ENCODE assay signal across 7 mouse cellular contexts in genomic region chr4:116685402-116686061, GRCm38 (mm10). TPM values are rescaled to one million over a fixed set of nuclear protein-coding genes. Genes with fewer than 3 reads are reported as not detected.
DNase-seq lines count a peak whose midpoint lies in the region; ATAC-seq lines count a peak whose summit lies in the region.

Gene Prdx1, plus strand, starts transcription at chr4:116685544.

- DNase-seq in adrenal gland, postnatal 14 days = peak; percentile 99
- DNase-seq in embryonic facial prominence, embryonic 11.5 days (ENCODE audit: low spot score) = peak; percentile 95
- DNase-seq in heart, adult 11 months = peak; percentile 100
- peak; percentile 97 for DNase-seq in kidney, adult 18-20 months
- peak; percentile 98 for DNase-seq in limb, embryonic 11.5 days (ENCODE audit: low spot score)
- DNase-seq in midbrain, embryonic 14.5 days = peak; percentile 92
- DNase-seq in spleen, adult 18-20 months = peak; percentile 90 to 94

- WGBS in embryonic facial prominence, embryonic 11.5 days = under 1% methylated on average over 55 of the region's 56 CpGs
- WGBS in limb, embryonic 11.5 days = under 1% methylated on average over 56 of the region's 56 CpGs
- under 1% methylated on average over 56 of the region's 56 CpGs for WGBS in midbrain, embryonic 14.5 days

- H3K9me3 ChIP-seq in embryonic facial prominence, embryonic 11.5 days (replicated peaks; ENCODE audit: control insufficient read depth, low read length) = no peaks in the 10 kb centered on the region
- H3K9me3 ChIP-seq in limb, embryonic 11.5 days (ENCODE audit: control insufficient read depth, low read length) = no peaks in the 10 kb centered on the region
- H3K9me3 ChIP-seq in midbrain, embryonic 14.5 days (ENCODE audit: control insufficient read depth, low read length) = no peaks in the 10 kb centered on the region

- no peaks in the 10 kb centered on the region for H3K4me1 ChIP-seq in embryonic facial prominence, embryonic 11.5 days (ENCODE audit: control insufficient read depth, insufficient read depth, low read length)
- H3K4me1 ChIP-seq in limb, embryonic 11.5 days (ENCODE audit: control insufficient read depth, insufficient read depth, low read length) = peaks cover 6% of the 10 kb centered on the region; the same call in 1 of the 2 replicates
- H3K4me1 ChIP-seq in midbrain, embryonic 14.5 days (ENCODE audit: control insufficient read depth, insufficient read depth, low read length) = peaks cover 18% of the 10 kb centered on the region

- H3K36me3 ChIP-seq in embryonic facial prominence, embryonic 11.5 days (replicated peaks; ENCODE audit: control insufficient read depth, insufficient read depth, low read depth, low read length) = peaks cover 3% of the 10 kb centered on the region; the same call in 1 of the 2 replicates
- H3K36me3 ChIP-seq in limb, embryonic 11.5 days (ENCODE audit: control insufficient read depth, insufficient read depth, low read length) = peaks cover 3% of the 10 kb centered on the region; the same call in 1 of the 2 replicates
- H3K36me3 ChIP-seq in midbrain, embryonic 14.5 days (ENCODE audit: control insufficient read depth, insufficient read depth, low read length) = no peaks in the 10 kb centered on the region

- H3K27ac ChIP-seq in embryonic facial prominence, embryonic 11.5 days (replicated peaks; ENCODE audit: low read depth, low read length) = peak within 1 kb of the TSS; percentile 91
- peak within 1 kb of the TSS; percentile 84 for H3K27ac ChIP-seq in limb, embryonic 11.5 days (replicated peaks; ENCODE audit: low read depth, low read length)
- H3K27ac ChIP-seq in midbrain, embryonic 14.5 days (replicated peaks; ENCODE audit: low read depth, low read length) = peak within 1 kb of the TSS; percentile 74

- H3K4me2 ChIP-seq in embryonic facial prominence, embryonic 11.5 days (ENCODE audit: low read depth, low read length) = peak within 1 kb of the TSS; percentile 54
- H3K4me2 ChIP-seq in limb, embryonic 11.5 days (ENCODE audit: low read depth, severe bottlenecking) = peak within 1 kb of the TSS; percentile 65
- peak within 1 kb of the TSS; percentile 73 for H3K4me2 ChIP-seq in midbrain, embryonic 14.5 days (ENCODE audit: low read length)

- peak within 1 kb of the TSS; percentile 76 for H3K9ac ChIP-seq in embryonic facial prominence, embryonic 11.5 days (replicated peaks; ENCODE audit: low read length)
- H3K9ac ChIP-seq in limb, embryonic 11.5 days (ENCODE audit: low read length) = peak within 1 kb of the TSS; percentile 75
- H3K9ac ChIP-seq in midbrain, embryonic 14.5 days (replicated peaks; ENCODE audit: low read length) = peak within 1 kb of the TSS; percentile 56

- no peaks in the 10 kb centered on the region for H3K27me3 ChIP-seq in embryonic facial prominence, embryonic 11.5 days (ENCODE audit: control insufficient read depth, insufficient read depth, low read length)
- H3K27me3 ChIP-seq in limb, embryonic 11.5 days (ENCODE audit: control insufficient read depth, insufficient read depth, low read length) = no peaks in the 10 kb centered on the region
- H3K27me3 ChIP-seq in midbrain, embryonic 14.5 days (ENCODE audit: control insufficient read depth, insufficient read depth, low read length) = no peaks in the 10 kb centered on the region

- peak within 1 kb of the TSS; percentile 55 for H3K4me3 ChIP-seq in embryonic facial prominence, embryonic 11.5 days (ENCODE audit: low read depth, low read length)
- H3K4me3 ChIP-seq in limb, embryonic 11.5 days (ENCODE audit: low read depth, low read length) = peak within 1 kb of the TSS; percentile 53
- H3K4me3 ChIP-seq in midbrain, embryonic 14.5 days (replicated peaks; ENCODE audit: low read depth, low read length) = peak within 1 kb of the TSS; percentile 60

- peak; percentile 96 for ATAC-seq in embryonic facial prominence, embryonic 11.5 days (replicated peaks; ENCODE audit: insufficient number of reproducible peaks, low FRiP score, low TSS enrichment, low read depth)
- ATAC-seq in limb, embryonic 11.5 days (ENCODE audit: insufficient number of reproducible peaks, low FRiP score, low TSS enrichment, low read depth) = peak; percentile 94
- peak; percentile 96 for ATAC-seq in midbrain, embryonic 14.5 days (ENCODE audit: low FRiP score, low TSS enrichment)

RNA-seq across cellular contexts. Expression of gene Prdx1, which starts in this region (rescaled TPM):
- total RNA-seq in adrenal gland, postnatal 14 days (2021) = 546 and 672 TPM in 2 replicates
- polyA plus RNA-seq in embryonic facial prominence, embryonic 11.5 days (2014; fragmentation: Nextera tagmentation; extraction: Ambion mirVana) = 1,282 and 1,318 TPM in 2 replicates
- 1,258 and 1,286 TPM in 2 replicates for polyA plus RNA-seq in limb, embryonic 11.5 days (2014; fragmentation: Nextera tagmentation; extraction: Ambion mirVana)
- 378 and 430 TPM in 2 replicates for polyA plus RNA-seq in midbrain, embryonic 14.5 days (2014; fragmentation: Nextera tagmentation; extraction: Ambion mirVana)

Comparison
In these comparisons a context has a peak if more than half of its experiments do, and no peak if none do; other contexts are left out.
1. Peak in every context shown above with its lines: DNase-seq, ATAC-seq, H3K4me3 ChIP-seq and H3K27ac ChIP-seq.